Mouse (Mus musculus) cortical plate, adult 2 months (tissue): Measurements from ENCODE around the gene Lpar5.

Experiments used
- CTCF ChIP-seq: fragments of 200-500 bp; IDR thresholded peaks from 2 replicates; pipeline ENCODE4 v1.5.1; 2011; ENCODE audit warnings: mild to moderate bottlenecking, control low read depth, low read length; ENCODE audit not compliant: insufficient read depth; ENCODE audit errors: extremely low read depth
- POLR2A ChIP-seq: fragments of 200-500 bp; IDR thresholded peaks from 2 replicates; pipeline ENCODE4 v1.6.1; 2011; ENCODE audit warnings: mild to moderate bottlenecking, low read length, control low read depth; ENCODE audit not compliant: insufficient read depth; ENCODE audit errors: extremely low read depth

GRCm38 (mm10) chr6:125073825-125074224, 6.1 kb downstream of the Lpar5 start:
- TF ChIP-seq CTCF = no peak
- TF ChIP-seq POLR2A = no peak
